Mouse (Mus musculus): ENCODE measurements around the gene Serpina6. TPM values are rescaled to one million over a fixed set of nuclear protein-coding genes. Genes with fewer than 3 reads are reported as not detected.

Gene Serpina6
- polyA plus RNA-seq (2012; rRNA removed) (793 and 825 TPM in 2 replicates), polyA plus RNA-seq (2014; fragmentation: Nextera tagmentation; extraction: Ambion mirVana) (1,383 and 1,635 TPM in 2 replicates)

DNA sequence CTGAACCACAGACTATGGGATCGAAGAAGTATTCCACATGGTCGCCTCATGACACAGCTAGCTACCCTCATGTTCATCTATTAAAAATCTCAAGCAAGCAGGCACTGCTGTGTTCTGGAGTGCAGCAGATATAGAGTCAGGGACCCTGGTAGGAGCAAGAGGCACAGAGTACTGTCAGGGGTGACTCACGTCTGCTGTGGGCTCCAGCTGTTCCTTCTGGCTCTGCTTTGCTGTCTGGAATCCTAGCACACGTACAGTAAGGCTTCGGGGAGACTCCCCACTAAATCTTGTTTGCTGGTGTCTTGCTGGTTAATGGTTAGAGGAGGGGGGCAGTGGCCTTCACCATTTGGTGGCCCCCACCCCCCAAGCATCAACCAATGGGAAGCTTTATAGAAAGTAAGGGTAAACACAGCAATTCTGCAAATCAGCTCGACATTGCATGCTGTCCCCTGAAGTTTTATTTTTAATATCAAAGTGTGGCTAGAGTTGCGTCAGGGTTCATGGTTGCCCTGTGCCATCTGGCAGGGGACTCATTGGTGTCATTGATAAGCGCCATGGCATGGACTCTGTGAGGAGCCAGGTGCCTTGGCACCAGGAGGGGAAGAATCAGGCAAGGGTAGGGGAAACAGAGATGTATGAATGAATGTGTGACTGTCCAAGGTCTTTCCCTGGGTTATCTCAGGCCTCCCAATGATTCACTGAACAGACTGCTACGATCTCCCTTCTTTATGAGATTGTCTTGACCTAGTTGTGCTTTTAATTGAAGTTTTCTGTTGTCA is at the start of gene Serpina6:
Gene Serpina6 (minus strand): TSS at position 365 of the 779 bp plus-strand sequence.
- Histone ChIP-seq H3K27me3 (ENCODE audit: control insufficient read depth, insufficient read depth, low read length) (no peaks in the 10 kb centered on the region), H3K4me1 (replicated peaks; ENCODE audit: control insufficient read depth in 2 of 2, insufficient read depth in 2 of 2, low read length in 1 of 2) (peaks cover 0 to 4% of the 10 kb centered on the region in 2 experiments; a peak in 2 of 4 replicates), H3K4me3 (ENCODE audit: insufficient read depth in 1 of 2, low read depth in 2 of 2, low read length in 2 of 2) (peak within 1 kb of the TSS; percentile 28 to 46), H3K36me3 (replicated peaks; ENCODE audit: control insufficient read depth, insufficient read depth, low read depth) (no peaks in the 10 kb centered on the region), H3K9me3 (ENCODE audit: control insufficient read depth, low read length) (no peaks in the 10 kb centered on the region), H3K4me2 (ENCODE audit: low read depth) (peak within 1 kb of the TSS; percentile 53), H3K27ac (no peak within 1 kb of the TSS), H3K9ac (replicated peaks) (0 out of 2 replicates have a peak within 1 kb of the TSS, but pooled peaks have one; percentile 5)
- WGBS (ENCODE audit: insufficient replicate concordance), result 46% methylated on average over 9 of the region's 9 CpGs
- TF ChIP-seq EP300 (IDR thresholded peaks at IDR 0.05; ENCODE audit: low read depth), result no peak
- no peak for TF ChIP-seq CTCF (IDR thresholded peaks at IDR 0.05; ENCODE audit: low read depth)
- ATAC-seq (ENCODE audit: insufficient read depth), result peak; percentile 56
- DNase-seq (ENCODE audit: low read depth in 3 of 3, low spot score in 3 of 3), result peak in 2 of 3 experiments; percentile 24 to 31

DNA sequence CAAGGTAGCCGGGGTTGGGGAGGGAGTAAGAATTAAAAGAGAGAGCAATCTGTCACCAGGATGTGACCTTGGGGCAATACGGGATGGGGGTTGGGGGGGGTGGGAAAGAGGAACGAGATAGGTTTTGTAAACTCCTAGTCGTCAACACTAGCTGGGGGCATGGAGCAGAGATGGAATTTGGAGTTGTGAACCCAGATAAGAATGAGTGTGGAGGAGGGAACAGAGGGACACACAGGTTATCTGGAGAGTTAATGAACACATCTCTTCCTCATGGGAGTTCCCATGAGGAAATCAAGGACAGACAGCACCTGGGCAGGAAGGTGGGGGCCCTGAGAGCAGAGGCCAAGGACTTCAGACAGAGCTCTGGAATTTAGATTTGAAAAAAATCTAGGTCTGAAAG is 49.1 kb upstream of the Serpina6 start:
- H3K4me2 ChIP-seq (ENCODE audit: low read depth), result no peak overlapping the region
- H3K36me3 ChIP-seq (replicated peaks; ENCODE audit: control insufficient read depth, insufficient read depth, low read depth), result no peaks in the 10 kb centered on the region
- peaks cover 0 to 15% of the 10 kb centered on the region in 2 experiments; a peak in 2 of 4 replicates for H3K4me1 ChIP-seq (replicated peaks; ENCODE audit: control insufficient read depth in 2 of 2, insufficient read depth in 2 of 2, low read length in 1 of 2)
- H3K9ac ChIP-seq (replicated peaks), result no peak overlapping the region
- TF ChIP-seq EP300 (IDR thresholded peaks at IDR 0.05; ENCODE audit: low read depth) (no peak), CTCF (IDR thresholded peaks at IDR 0.05; ENCODE audit: low read depth) (no peak)
- WGBS (ENCODE audit: insufficient replicate concordance), result 41% methylated on average over 4 of the region's 4 CpGs
- ATAC-seq (ENCODE audit: insufficient read depth) (peak; percentile 61), DNase-seq (ENCODE audit: low read depth in 3 of 3, low spot score in 3 of 3) (peak in 2 of 3 experiments; percentile 20 to 31)
- H3K27me3 ChIP-seq (ENCODE audit: control insufficient read depth, insufficient read depth, low read length), result no peaks in the 10 kb centered on the region
- H3K4me3 ChIP-seq (ENCODE audit: insufficient read depth in 1 of 2, low read depth in 2 of 2, low read length in 2 of 2), result no peak overlapping the region
- no peaks in the 10 kb centered on the region for H3K9me3 ChIP-seq (ENCODE audit: control insufficient read depth, low read length)
- H3K27ac ChIP-seq, result no peak overlapping the region

DNA sequence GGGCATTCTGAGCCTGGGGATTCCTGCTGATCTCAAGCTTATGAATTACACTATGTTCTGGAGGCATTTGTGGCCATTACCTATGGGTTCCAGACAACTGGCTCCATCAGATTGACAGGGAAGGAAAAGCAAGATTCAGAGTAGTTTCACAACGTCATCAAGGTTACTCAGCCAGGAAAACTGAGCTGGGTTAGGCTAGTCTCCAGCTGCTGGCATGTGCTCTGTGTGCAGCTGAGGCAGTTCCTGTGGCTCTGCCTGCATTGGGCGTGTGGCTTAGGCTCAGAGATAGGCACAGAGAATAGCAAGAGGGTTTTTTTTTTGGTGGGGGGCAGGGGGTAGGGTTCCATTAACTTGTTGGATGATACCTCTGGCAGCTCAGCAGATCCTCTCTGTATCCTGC is 48.5 kb upstream of the Serpina6 start:
- no peaks in the 10 kb centered on the region for H3K9me3 ChIP-seq (ENCODE audit: control insufficient read depth, low read length)
- no peak for ATAC-seq (ENCODE audit: insufficient read depth)
- H3K4me1 ChIP-seq (replicated peaks; ENCODE audit: control insufficient read depth in 2 of 2, insufficient read depth in 2 of 2, low read length in 1 of 2), result peaks cover 0 to 15% of the 10 kb centered on the region in 2 experiments; a peak in 2 of 4 replicates
- H3K4me2 ChIP-seq (ENCODE audit: low read depth), result no peak overlapping the region
- TF ChIP-seq EP300 (IDR thresholded peaks at IDR 0.05; ENCODE audit: low read depth) (no peak), CTCF (IDR thresholded peaks at IDR 0.05; ENCODE audit: low read depth) (no peak)
- H3K27ac ChIP-seq, result no peak overlapping the region
- no peaks in the 10 kb centered on the region for H3K27me3 ChIP-seq (ENCODE audit: control insufficient read depth, insufficient read depth, low read length)
- H3K9ac ChIP-seq (replicated peaks), result no peak overlapping the region
- 28% methylated on average over 2 of the region's 2 CpGs for WGBS (ENCODE audit: insufficient replicate concordance)
- H3K4me3 ChIP-seq (ENCODE audit: insufficient read depth in 1 of 2, low read depth in 2 of 2, low read length in 2 of 2), result no peak overlapping the region
- no peak for DNase-seq (ENCODE audit: low read depth in 3 of 3, low spot score in 3 of 3)
- no peaks in the 10 kb centered on the region for H3K36me3 ChIP-seq (replicated peaks; ENCODE audit: control insufficient read depth, insufficient read depth, low read depth)

DNA sequence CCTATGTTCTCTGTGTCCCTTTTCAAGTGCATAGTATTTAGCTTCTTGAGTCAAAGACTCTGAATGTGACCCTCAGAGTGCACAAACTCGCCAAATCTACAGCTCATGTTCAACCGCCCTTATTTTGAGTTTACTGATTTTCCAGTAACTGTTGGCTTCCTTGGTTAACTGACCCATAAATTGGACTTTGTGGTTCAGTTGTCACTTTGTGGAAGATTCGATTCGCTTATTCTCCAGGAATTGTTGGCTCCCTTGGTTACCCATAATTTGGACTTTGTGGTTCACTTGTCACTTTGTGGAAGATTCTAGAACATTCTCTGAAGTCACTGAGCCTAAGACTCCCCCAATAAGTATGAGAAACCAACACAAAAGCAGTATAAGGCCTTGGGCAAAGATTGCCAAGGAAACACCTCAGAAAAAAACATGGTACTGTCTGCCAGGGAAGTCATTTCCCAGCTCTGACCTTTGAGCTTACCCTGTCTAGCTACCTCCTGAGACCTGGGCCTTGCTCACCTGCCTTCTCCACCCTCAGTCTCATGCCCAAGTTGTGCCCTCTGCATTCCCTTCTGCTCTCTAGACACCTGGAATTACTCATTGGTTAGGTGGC is 43.2 kb upstream of the Serpina6 start:
- Histone ChIP-seq H3K27me3 (ENCODE audit: control insufficient read depth, insufficient read depth, low read length) (no peaks in the 10 kb centered on the region), H3K4me3 (ENCODE audit: insufficient read depth in 1 of 2, low read depth in 2 of 2, low read length in 2 of 2) (no peak overlapping the region), H3K36me3 (replicated peaks; ENCODE audit: control insufficient read depth, insufficient read depth, low read depth) (no peaks in the 10 kb centered on the region), H3K4me2 (ENCODE audit: low read depth) (no peak overlapping the region), H3K9ac (replicated peaks) (no peak overlapping the region), H3K9me3 (ENCODE audit: control insufficient read depth, low read length) (no peaks in the 10 kb centered on the region), H3K27ac (no peak overlapping the region), H3K4me1 (replicated peaks; ENCODE audit: control insufficient read depth in 2 of 2, insufficient read depth in 2 of 2, low read length in 1 of 2) (peaks cover 0 to 4% of the 10 kb centered on the region in 2 experiments; a peak in 2 of 4 replicates)
- no peak for DNase-seq (ENCODE audit: low read depth in 3 of 3, low spot score in 3 of 3)
- no peak for ATAC-seq (ENCODE audit: insufficient read depth)
- no peak for TF ChIP-seq CTCF (IDR thresholded peaks at IDR 0.05; ENCODE audit: low read depth)
- no peak for TF ChIP-seq EP300 (IDR thresholded peaks at IDR 0.05; ENCODE audit: low read depth)
- 45% methylated on average over 4 of the region's 4 CpGs for WGBS (ENCODE audit: insufficient replicate concordance)

GRCm38 (mm10) chr12:103695429-103695828 is 38.4 kb upstream of the Serpina6 start, which contains the start of gene Serpina1f:
Gene Serpina1f, minus strand, starts transcription at chr12:103695529.
- ATAC-seq (ENCODE audit: insufficient read depth) (no peak), DNase-seq (ENCODE audit: low read depth in 3 of 3, low spot score in 3 of 3) (no peak)

More at GRCm38 (mm10) chr12:103695429-103695828, 38.4 kb upstream of the Serpina6 start, which contains the start of gene Serpina1f:
- Histone ChIP-seq H3K9me3 (ENCODE audit: control insufficient read depth, low read length) (no peaks in the 10 kb centered on the region), H3K36me3 (replicated peaks; ENCODE audit: control insufficient read depth, insufficient read depth, low read depth) (no peaks in the 10 kb centered on the region), H3K4me3 (ENCODE audit: insufficient read depth in 1 of 2, low read depth in 2 of 2, low read length in 2 of 2) (no peak within 1 kb of the TSS), H3K4me2 (ENCODE audit: low read depth) (no peak within 1 kb of the TSS), H3K27me3 (ENCODE audit: control insufficient read depth, insufficient read depth, low read length) (no peaks in the 10 kb centered on the region), H3K9ac (replicated peaks) (no peak within 1 kb of the TSS), H3K4me1 (replicated peaks; ENCODE audit: control insufficient read depth in 2 of 2, insufficient read depth in 2 of 2, low read length in 1 of 2) (no peaks in the 10 kb centered on the region), H3K27ac (no peak within 1 kb of the TSS)
- TF ChIP-seq EP300 (IDR thresholded peaks at IDR 0.05; ENCODE audit: low read depth), result no peak
- TF ChIP-seq CTCF (IDR thresholded peaks at IDR 0.05; ENCODE audit: low read depth), result no peak
- 70% methylated on average over 8 of the region's 8 CpGs for WGBS (ENCODE audit: insufficient replicate concordance)

All from liver, embryonic 14.5 days (tissue).